Mouse (Mus musculus) left cerebral cortex, postnatal 4 days (tissue): ENCODE measurements at regions not wholly inside any gene's neighbourhood (a gene's known extent, or its start where the extent isn't known, plus 50 kb on each side); places are given as distances from the start of the nearest gene placed in this dataset.
A peak's percentile ranks its signal among the peaks of the same experiment; 100 is the strongest.

ENCODE experiments used
- DNase-seq: peaks from one replicate; pipeline ENCODE4 v3.0.0-alpha.2; 2022
- intact Hi-C: fragments of 180-260 bp; cut with DNase I; formaldehyde crosslinking; loops from one replicate; pipeline ENCODE4 v1.15.1; 2025

GRCm38 (mm10) chr16:24068250-24068813, 79.7 kb upstream of the Bcl6 start:
- intact Hi-C loops = no loop called here
- DNase-seq = no peak

DNA sequence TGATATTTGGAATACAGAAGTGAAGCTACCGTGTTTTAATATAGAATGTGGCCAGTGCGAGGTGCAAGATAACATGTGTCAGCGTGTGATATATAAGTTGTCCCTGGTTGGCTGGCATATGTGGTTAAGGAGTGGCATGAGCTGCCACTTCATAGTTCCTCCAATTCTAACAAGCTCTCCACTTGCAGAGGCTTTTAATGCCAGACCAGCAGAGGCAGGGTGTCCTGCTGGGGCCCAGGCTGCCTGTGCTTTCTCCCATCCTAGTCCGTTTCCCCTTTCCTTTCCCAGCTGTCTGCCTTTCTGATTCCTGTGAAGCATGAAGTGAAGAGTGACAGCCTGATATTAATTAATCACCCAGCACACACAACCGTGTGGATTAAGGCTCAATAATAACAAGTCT, 73.7 kb upstream of the Bcl6 start:
- intact Hi-C loops = no loop called here
- peak; percentile 34 for DNase-seq

- intact Hi-C loops = no loop called here
- DNase-seq = no peak
Observed at GRCm38 (mm10) chr16:24061496-24061895, 72.8 kb upstream of the Bcl6 start.

DNA sequence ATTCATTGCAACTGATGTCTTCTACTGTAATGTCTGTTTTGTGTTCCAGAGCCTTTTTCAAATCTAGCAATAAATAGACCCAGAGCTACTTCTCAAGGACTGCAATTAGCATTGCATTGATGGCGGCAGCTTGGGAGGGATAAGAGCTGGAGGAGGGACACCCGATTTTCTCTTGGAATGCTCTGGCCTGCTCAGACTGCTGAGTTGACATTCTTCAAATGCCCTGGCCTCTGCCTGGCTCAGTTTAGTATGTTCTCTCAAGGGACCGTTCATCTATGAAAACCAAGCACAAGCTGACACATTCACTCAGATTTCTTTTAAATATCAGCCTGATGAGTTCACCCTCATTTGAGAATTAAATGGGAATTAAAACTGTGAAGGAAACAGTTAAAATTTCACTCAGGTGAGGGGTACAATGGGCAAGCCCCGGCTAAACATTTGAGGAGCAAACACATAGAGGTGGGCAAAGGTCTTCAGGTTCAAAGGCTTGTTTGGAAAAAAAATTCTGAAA, 70.5 kb upstream of the Bcl6 start:
- intact Hi-C loops = no loop called here
- no peak for DNase-seq

GRCm38 (mm10) chr16:24056885-24057531, 68.4 kb upstream of the Bcl6 start:
- no peak for DNase-seq
- intact Hi-C loops = no loop called here

DNA sequence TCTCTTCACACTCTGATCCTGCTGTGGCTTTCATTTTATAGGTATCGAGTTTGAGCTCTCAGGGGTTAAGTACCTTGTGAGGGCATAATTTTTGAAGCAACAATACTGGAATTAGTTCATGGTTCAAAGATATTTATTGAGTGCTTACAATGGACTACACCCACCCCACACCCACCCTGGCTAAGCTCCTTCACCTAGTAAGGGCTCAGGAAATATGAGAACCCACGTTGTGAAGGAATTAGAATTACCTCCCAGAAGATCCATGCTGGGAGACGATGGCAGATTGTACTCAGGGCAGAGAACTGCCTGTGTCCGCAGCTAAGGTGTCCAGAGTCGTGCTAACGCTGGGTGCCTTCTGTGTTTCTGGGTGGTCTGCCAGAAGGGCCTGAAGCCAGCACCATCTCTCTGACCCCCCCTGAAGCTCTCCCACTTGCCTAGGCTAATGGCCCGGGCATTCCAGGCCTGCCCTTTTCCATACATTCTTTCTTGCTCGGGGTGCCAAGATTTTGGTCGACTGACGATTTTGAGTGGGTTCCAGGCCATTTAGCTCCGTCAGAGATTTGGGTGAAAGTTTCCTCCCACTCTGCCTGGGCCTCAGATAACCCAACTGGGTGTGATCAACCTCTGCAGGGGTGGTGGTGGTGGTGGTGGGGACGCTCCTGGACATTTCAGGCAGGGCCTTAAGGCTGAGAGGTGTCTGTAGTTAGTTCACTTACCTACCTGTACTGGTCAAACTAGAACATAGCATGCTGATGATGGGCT, 67.7 kb upstream of the Bcl6 start:
- intact Hi-C loops = no loop called here
- peak; percentile 21 for DNase-seq

- no peak for DNase-seq
- intact Hi-C loops = no loop called here
Observed at GRCm38 (mm10) chr16:24054293-24054692, 65.6 kb upstream of the Bcl6 start.

GRCm38 (mm10) chr16:24053403-24053802, 64.8 kb upstream of the Bcl6 start:
- DNase-seq = no peak
- intact Hi-C loops = no loop called here

GRCm38 (mm10) chr16:24050856-24051640, 62.4 kb upstream of the Bcl6 start:
- intact Hi-C loops = no loop called here
- DNase-seq = peak; percentile 59

DNA sequence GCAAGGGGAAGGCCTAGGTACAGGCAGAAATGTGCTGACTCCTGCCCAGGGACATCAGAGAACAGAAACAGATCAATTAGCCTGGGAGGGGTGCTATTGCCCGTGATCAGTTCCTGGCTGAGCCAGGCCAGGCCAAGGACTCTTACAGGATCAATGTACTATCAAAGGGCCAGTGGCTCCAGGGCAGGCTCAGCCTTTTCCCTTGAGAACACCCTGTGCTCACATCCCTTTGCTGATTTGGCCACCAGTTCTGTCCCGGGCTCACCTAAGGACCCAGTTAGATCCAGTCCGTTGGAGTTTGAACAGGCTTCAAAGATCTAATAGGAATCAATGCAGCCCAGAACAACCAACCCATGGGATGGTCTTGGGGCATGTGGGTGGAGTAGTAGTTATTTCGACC, 55.1 kb upstream of the Bcl6 start:
- no peak for DNase-seq
- intact Hi-C loops = no loop called here

DNA sequence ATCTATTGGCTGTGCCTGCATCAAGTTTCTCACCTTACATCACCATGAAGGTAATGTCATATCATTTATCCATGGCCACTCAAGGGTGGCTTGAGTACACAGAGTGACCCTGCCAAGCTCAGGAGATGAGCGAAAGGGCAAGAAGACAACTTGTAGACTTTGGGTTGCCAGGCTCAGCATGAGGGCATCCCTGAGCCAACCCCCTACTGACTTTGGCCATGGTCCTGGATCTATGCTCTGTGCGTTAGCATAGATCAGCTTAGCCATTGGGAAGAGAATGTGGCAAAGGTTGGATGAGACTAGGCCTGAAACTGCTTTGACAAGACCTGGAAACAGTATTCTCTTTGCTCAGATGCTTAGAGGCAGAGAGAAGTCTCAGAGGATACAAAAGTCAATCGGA, 54.3 kb upstream of the Bcl6 start:
- intact Hi-C loops = no loop called here
- peak; percentile 41 for DNase-seq

DNA sequence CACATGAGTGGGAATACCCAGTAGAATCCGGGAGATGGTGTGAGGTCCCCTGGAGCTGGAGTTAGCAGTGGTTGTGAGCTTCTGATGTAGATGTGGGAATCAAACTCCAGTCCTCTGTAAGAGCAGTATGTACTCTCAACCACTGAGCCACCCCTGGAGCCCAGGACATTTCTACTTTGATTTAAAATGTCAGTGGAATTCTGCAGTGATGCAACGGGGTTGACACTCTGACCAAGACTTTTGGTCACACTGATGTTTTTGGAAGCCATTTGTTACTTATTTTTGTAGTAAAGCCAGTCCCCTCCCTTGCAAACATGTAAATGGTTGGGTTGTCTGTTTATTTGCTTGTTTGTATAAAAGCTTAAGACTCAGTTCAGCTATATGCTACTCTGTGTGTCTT, 53.6 kb upstream of the Bcl6 start:
- intact Hi-C loops = no loop called here
- no peak for DNase-seq

GRCm38 (mm10) chr16:24041403-24041802, 52.8 kb upstream of the Bcl6 start:
- intact Hi-C loops = no loop called here

DNA sequence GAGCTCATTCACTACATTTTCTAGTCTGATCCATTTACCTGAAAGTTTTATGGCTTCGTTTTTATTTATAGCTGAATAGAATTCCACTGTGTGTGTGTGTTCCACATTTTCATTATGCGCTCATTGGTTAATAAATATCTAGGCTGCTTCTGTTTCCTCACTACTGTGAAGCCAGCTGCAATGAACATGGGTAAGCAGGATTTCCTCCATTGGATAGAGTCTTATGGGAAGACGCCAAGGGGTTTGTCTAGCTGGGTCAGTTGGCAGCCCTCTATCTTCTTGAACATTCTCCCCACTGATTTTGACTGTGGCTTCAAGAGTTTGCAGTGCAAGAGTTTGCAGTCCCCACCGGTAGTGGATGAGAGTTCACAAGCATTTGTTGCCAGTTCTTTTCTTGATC, 51.1 kb upstream of the Bcl6 start:
- intact Hi-C loops = no loop called here
- no peak for DNase-seq

More at GRCm38 (mm10) chr16:24041403-24041802, 52.8 kb upstream of the Bcl6 start:
- no peak for DNase-seq
